Mouse (Mus musculus): ENCODE measurements around the gene Nsun2. TPM values are rescaled to one million over a fixed set of nuclear protein-coding genes. Genes with fewer than 3 reads are reported as not detected.

The Nsun2 gene
- polyA plus RNA-seq, 1 experiment from 2014 or later: 150 TPM

DNA sequence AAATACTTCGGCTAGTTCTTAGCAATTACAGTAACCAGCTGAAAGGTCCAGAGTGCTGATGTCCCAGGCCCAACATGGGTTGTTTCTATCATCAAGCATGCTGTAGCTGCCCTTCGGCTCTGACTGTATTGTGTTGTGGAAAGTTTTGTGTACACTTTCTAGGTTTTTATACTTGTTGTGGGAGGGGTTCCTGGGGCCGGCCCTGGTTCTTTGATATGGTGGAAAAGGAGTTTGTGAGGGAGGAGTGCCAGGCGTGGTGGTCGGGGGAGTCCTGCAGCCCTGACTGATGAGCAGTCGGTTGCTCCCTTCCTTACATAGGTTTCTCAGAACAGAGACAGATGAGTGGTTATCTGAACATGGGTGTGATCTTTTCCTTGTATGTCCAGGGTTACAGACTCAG lies 103.3 kb downstream of the Nsun2 start:
- Histone ChIP-seq H3K27me3 (ENCODE audit: low read depth, poor library complexity, severe bottlenecking) (no peaks in the 10 kb centered on the region), H3K4me3 (no peak overlapping the region), H3K4me1 (no peaks in the 10 kb centered on the region), H3K27ac (replicated peaks) (no peak overlapping the region), H3K9me3 (replicated peaks) (no peaks in the 10 kb centered on the region), H3K36me3 (peaks cover 93% of the 10 kb centered on the region)
- DNase-seq (ENCODE audit: low spot score): no peak
- 92% methylated on average over 6 of the region's 6 CpGs for WGBS

DNA sequence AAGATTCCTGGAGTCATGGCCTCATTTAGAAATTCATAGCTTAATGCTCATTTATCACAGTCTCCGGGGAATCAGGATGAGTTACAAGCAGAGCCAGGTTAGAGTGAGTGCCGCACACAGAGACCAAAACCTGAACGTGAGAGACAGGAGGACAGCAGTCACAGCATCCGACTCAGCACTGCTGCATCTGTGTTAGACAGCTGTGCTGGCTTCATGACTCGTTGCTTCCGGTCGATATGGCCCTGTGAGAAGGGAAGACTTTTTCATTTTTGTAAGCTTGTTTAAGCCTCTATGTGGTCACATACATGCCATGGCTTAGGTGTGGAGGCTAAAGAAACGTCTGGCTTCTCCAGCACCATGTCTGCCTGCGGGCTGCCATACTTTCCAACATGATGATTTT lies 104.1 kb downstream of the Nsun2 start:
- Histone ChIP-seq H3K9me3 (replicated peaks) (no peaks in the 10 kb centered on the region), H3K36me3 (peaks cover 84% of the 10 kb centered on the region), H3K4me1 (no peaks in the 10 kb centered on the region), H3K27ac (replicated peaks) (no peak overlapping the region), H3K27me3 (ENCODE audit: low read depth, poor library complexity, severe bottlenecking) (no peaks in the 10 kb centered on the region), H3K4me3 (no peak overlapping the region)
- no peak for DNase-seq (ENCODE audit: low spot score)
- WGBS: 94% methylated on average over 9 of the region's 9 CpGs

DNA sequence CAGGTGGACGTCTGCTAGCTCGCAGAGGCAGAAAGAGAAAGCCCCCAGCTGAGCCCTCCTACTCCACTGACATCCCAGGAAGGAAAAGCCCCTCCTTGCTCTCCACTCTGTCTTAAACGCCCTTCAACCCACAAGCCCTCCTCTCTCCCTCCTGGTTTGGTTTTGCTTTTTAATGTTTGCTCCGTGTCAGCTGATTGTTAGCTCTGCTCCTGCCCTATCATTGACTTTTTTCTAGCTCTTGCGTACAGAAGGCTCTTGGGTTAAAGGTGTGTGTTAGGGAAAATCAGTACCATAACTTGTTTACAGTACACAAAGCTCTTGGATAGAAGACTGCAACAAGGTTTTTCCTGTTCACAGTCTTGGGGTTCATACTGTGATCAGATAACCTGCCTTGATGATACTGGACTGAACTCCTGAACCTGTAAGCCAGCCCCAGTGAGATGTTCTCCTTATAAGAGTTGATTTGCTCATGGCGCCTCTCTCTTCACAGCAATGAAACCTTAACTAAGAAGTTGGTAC lies 104.6 kb downstream of the Nsun2 start:
- Histone ChIP-seq H3K27me3 (ENCODE audit: low read depth, poor library complexity, severe bottlenecking) (no peaks in the 10 kb centered on the region), H3K4me3 (no peak overlapping the region), H3K27ac (replicated peaks) (no peak overlapping the region), H3K4me1 (no peaks in the 10 kb centered on the region), H3K9me3 (replicated peaks) (no peaks in the 10 kb centered on the region), H3K36me3 (peaks cover 79% of the 10 kb centered on the region)
- WGBS: 87% methylated on average over 6 of the region's 6 CpGs
- no peak for DNase-seq (ENCODE audit: low spot score)

DNA sequence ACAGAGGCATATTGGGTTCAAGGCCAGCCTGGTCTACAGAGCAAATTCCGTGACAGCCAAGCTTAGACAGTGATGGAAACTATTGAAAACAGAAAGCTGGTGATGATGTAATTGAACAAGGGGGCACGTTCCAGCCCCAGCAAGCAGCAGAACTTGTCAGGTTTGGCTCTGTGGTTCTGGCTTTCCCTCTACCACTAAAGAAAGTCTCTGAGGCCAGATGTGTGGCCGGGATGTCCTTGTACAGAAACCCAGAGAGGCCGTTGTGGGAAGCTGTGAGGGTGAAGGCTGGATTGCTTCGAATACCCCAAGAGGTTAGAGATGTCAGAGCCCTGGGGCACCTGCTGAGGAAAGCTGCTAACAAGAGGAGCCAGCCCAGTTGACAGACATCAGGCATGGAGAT lies 105.7 kb downstream of the Nsun2 start:
- WGBS: 91% methylated on average over 5 of the region's 5 CpGs
- Histone ChIP-seq H3K9me3 (replicated peaks) (no peaks in the 10 kb centered on the region), H3K27ac (replicated peaks) (no peak overlapping the region), H3K4me3 (no peak overlapping the region), H3K36me3 (peaks cover 68% of the 10 kb centered on the region), H3K27me3 (ENCODE audit: low read depth, poor library complexity, severe bottlenecking) (no peaks in the 10 kb centered on the region), H3K4me1 (no peaks in the 10 kb centered on the region)
- no peak for DNase-seq (ENCODE audit: low spot score)

GRCm38 (mm10) chr13:69640126-69640525 lies 106.6 kb downstream of the Nsun2 start:
- no peaks in the 10 kb centered on the region for H3K27me3 ChIP-seq (ENCODE audit: low read depth, poor library complexity, severe bottlenecking)
- no peak for DNase-seq (ENCODE audit: low spot score)
- H3K36me3 ChIP-seq: peaks cover 60% of the 10 kb centered on the region
- no peak overlapping the region for H3K27ac ChIP-seq (replicated peaks)
- no peaks in the 10 kb centered on the region for H3K4me1 ChIP-seq
- 93% methylated on average over 4 of the region's 4 CpGs for WGBS
- H3K4me3 ChIP-seq: no peak overlapping the region
- no peaks in the 10 kb centered on the region for H3K9me3 ChIP-seq (replicated peaks)

GRCm38 (mm10) chr13:69640541-69640940 lies 107.0 kb downstream of the Nsun2 start:
- peaks cover 55% of the 10 kb centered on the region for H3K36me3 ChIP-seq

GRCm38 (mm10) chr13:69641017-69641416 lies 107.5 kb downstream of the Nsun2 start:
- H3K4me1 ChIP-seq: no peaks in the 10 kb centered on the region
- no peak overlapping the region for H3K4me3 ChIP-seq
- no peak for DNase-seq (ENCODE audit: low spot score)
- no peak overlapping the region for H3K27ac ChIP-seq (replicated peaks)
- WGBS: 91% methylated on average over 3 of the region's 3 CpGs
- no peaks in the 10 kb centered on the region for H3K27me3 ChIP-seq (ENCODE audit: low read depth, poor library complexity, severe bottlenecking)
- H3K36me3 ChIP-seq: peaks cover 51% of the 10 kb centered on the region
- H3K9me3 ChIP-seq (replicated peaks): no peaks in the 10 kb centered on the region

More at GRCm38 (mm10) chr13:69640541-69640940, 107.0 kb downstream of the Nsun2 start:
- no peak overlapping the region for H3K27ac ChIP-seq (replicated peaks)
- WGBS: 90% methylated on average over 4 of the region's 4 CpGs
- no peaks in the 10 kb centered on the region for H3K9me3 ChIP-seq (replicated peaks)
- no peaks in the 10 kb centered on the region for H3K4me1 ChIP-seq
- no peak overlapping the region for H3K4me3 ChIP-seq
- no peaks in the 10 kb centered on the region for H3K27me3 ChIP-seq (ENCODE audit: low read depth, poor library complexity, severe bottlenecking)
- no peak for DNase-seq (ENCODE audit: low spot score)

DNA sequence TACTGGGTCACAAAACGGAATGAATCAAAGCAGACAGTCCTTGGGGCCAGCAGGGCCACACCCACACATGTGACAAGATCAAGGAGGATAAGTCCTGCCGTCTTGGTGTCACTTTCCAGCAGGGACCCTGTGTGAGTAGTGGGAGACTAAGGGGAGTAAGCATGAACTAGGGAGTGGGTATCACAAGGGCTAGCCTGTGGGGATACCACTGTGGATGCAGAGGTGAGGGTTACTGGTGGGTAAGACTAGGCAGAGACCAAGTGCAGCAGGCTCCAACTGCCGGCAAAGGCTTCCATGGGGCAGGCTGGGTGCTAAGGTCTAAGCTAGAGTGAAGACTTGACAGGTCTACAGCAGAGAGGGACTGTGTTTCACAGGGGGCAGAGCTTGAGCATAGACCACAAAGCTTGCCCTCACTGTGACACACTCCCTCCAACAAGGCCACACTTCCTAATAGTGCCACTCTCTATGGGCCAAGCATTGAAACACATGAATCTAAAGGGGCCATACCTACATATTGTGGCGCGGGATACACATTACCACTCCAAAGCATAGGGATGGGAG lies 109.2 kb downstream of the Nsun2 start:
- Histone ChIP-seq H3K9me3 (replicated peaks) (no peaks in the 10 kb centered on the region), H3K27ac (replicated peaks) (no peak overlapping the region), H3K4me3 (no peak overlapping the region), H3K36me3 (peaks cover 33% of the 10 kb centered on the region), H3K4me1 (no peaks in the 10 kb centered on the region), H3K27me3 (ENCODE audit: low read depth, poor library complexity, severe bottlenecking) (no peaks in the 10 kb centered on the region)
- WGBS: 79% methylated on average over 5 of the region's 5 CpGs
- DNase-seq (ENCODE audit: low spot score): no peak

DNA sequence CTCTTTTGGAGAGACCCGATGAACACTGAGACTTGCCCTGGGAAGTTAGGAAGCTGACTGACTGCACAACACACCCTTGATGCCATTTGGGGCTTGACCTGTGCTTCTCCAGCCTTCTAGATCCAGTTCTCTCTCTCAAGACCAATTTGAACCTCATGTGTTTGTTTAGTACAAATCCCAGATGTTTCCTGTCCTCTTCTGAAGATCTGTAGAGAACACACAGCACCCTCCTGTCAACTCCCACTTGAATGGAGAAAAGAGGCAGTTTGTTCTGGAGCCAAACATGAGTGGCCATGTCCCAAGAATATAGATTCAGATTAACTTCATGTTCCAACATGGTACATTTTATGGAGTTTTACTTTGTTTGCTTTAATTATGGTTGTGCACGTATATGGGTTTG lies 110.4 kb downstream of the Nsun2 start:
- 89% methylated on average over 2 of the region's 2 CpGs for WGBS
- H3K27ac ChIP-seq (replicated peaks): no peak overlapping the region
- no peaks in the 10 kb centered on the region for H3K27me3 ChIP-seq (ENCODE audit: low read depth, poor library complexity, severe bottlenecking)
- no peak for DNase-seq (ENCODE audit: low spot score)
- no peaks in the 10 kb centered on the region for H3K9me3 ChIP-seq (replicated peaks)
- H3K4me1 ChIP-seq: no peaks in the 10 kb centered on the region
- no peak overlapping the region for H3K4me3 ChIP-seq
- peaks cover 23% of the 10 kb centered on the region for H3K36me3 ChIP-seq

DNA sequence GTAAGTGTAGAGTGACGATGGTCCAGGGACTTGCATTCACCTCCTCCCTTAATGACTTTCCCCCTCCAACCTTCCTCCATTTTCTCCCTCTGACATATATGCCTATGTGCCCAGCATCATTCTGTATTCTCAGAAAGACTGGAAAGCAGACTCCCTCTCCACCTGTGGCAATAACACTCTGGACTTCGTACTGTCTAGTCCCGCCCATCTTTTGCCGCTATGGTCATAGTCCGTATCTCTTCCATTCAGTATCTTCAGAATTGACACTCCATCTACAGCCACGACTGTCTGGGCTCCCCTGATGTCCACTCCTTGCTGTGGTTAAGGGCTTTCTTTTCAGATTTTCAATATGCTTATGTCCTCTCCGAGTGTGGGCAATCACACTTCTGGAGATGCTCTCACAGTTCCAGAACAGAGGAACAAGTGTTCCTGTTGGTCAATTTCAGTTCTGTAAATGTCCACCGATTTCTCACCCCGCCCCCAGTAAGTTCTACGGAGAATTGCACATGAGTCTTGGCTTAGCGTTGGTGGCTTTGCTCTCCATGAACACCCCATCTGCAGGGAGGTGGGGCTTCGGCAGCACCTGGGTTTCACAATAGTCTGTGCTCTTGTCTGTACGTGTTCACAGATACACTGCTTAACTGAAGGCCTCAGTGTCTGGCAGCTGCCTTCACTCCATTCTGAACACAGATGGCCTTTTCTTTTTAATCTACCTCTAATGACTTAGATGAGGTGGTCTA lies 111.1 kb downstream of the Nsun2 start:
- Histone ChIP-seq H3K27me3 (ENCODE audit: low read depth, poor library complexity, severe bottlenecking) (no peaks in the 10 kb centered on the region), H3K27ac (replicated peaks) (no peak overlapping the region), H3K9me3 (replicated peaks) (no peaks in the 10 kb centered on the region), H3K4me3 (no peak overlapping the region), H3K4me1 (no peaks in the 10 kb centered on the region), H3K36me3 (peaks cover 16% of the 10 kb centered on the region)
- WGBS: 87% methylated on average over 13 of the region's 13 CpGs
- no peak for DNase-seq (ENCODE audit: low spot score)

- no peak overlapping the region for H3K4me3 ChIP-seq
- H3K9me3 ChIP-seq (replicated peaks): no peaks in the 10 kb centered on the region
- H3K36me3 ChIP-seq: 0 out of 2 replicates have a peak, but pooled peaks cover 4% of the 10 kb centered on the region
- WGBS: 82% methylated on average over 13 of the region's 13 CpGs
- DNase-seq (ENCODE audit: low spot score): no peak
- no peaks in the 10 kb centered on the region for H3K27me3 ChIP-seq (ENCODE audit: low read depth, poor library complexity, severe bottlenecking)
- H3K27ac ChIP-seq (replicated peaks): no peak overlapping the region
- no peaks in the 10 kb centered on the region for H3K4me1 ChIP-seq
These were observed 112.3 kb downstream of the Nsun2 start for GRCm38 (mm10) chr13:69645694-69646423.

DNA sequence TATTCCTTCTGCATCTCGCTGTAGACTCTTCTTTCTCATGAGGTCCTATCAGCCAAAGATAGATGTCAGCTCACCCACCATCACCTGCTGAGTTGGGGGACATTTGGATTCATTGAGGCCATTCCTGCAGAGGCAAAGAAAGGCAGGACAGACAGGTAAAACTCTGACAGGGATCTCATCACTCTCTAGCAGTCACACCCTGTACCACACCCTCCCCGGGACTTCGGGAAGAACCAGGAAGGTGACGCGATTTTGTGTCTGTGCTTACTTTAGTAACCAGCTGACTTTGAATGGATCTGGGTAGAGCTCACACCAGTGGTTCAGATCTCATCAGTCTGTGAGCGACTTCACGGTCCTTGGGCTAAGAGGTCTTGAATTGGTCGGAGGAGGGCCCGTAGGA lies 112.9 kb downstream of the Nsun2 start:
- H3K36me3 ChIP-seq: no peaks in the 10 kb centered on the region
- no peaks in the 10 kb centered on the region for H3K9me3 ChIP-seq (replicated peaks)
- DNase-seq (ENCODE audit: low spot score): no peak
- WGBS: 84% methylated on average over 9 of the region's 9 CpGs
- no peak overlapping the region for H3K4me3 ChIP-seq
- H3K4me1 ChIP-seq: no peaks in the 10 kb centered on the region
- no peaks in the 10 kb centered on the region for H3K27me3 ChIP-seq (ENCODE audit: low read depth, poor library complexity, severe bottlenecking)
- H3K27ac ChIP-seq (replicated peaks): no peak overlapping the region

- 87% methylated on average over 3 of the region's 3 CpGs for WGBS
- Histone ChIP-seq H3K9me3 (replicated peaks) (no peaks in the 10 kb centered on the region), H3K36me3 (no peaks in the 10 kb centered on the region), H3K27ac (replicated peaks) (no peak overlapping the region), H3K27me3 (ENCODE audit: low read depth, poor library complexity, severe bottlenecking) (no peaks in the 10 kb centered on the region), H3K4me3 (no peak overlapping the region), H3K4me1 (no peaks in the 10 kb centered on the region)
- DNase-seq (ENCODE audit: low spot score): no peak
These were observed 121.0 kb downstream of the Nsun2 start for GRCm38 (mm10) chr13:69654508-69654907.

All from midbrain, embryonic 10.5 days (tissue).